Mouse (Mus musculus): ENCODE data around the gene Faf2. TPM values are rescaled to one million over a fixed set of nuclear protein-coding genes. Genes with fewer than 3 reads are reported as not detected.

Gene Faf2
- total and polyA plus RNA-seq, 2 experiments from 2014 or later: 27.2 to 32.1 TPM

- no peaks in the 10 kb centered on the region for H3K36me3 ChIP-seq (replicated peaks; ENCODE audit: control insufficient read depth, insufficient read depth, low read length)
- DNase-seq (ENCODE audit: low spot score) (peak; percentile 99), ATAC-seq (ENCODE audit: insufficient read depth, low read depth) (peak; percentile 98)
- TF ChIP-seq CTCF (IDR thresholded peaks at IDR 0.05; ENCODE audit: low read depth) (no peak), EP300 (IDR thresholded peaks at IDR 0.05; ENCODE audit: low read depth) (peak; percentile 97)
- peak within 1 kb of the TSS; percentile 82 for H3K4me2 ChIP-seq (ENCODE audit: low read depth, low read length)
- under 1% methylated on average over 76 of the region's 92 CpGs for WGBS
- no peaks in the 10 kb centered on the region for H3K9me3 ChIP-seq (replicated peaks; ENCODE audit: control insufficient read depth, low read length)
- H3K4me1 ChIP-seq (ENCODE audit: control insufficient read depth, insufficient read depth): peaks cover 21% of the 10 kb centered on the region
- peak within 1 kb of the TSS; percentile 95 for H3K27ac ChIP-seq (ENCODE audit: low read depth)
- no peaks in the 10 kb centered on the region for H3K27me3 ChIP-seq (ENCODE audit: control insufficient read depth, insufficient read depth, low read length)
- peak within 1 kb of the TSS; percentile 85 for H3K9ac ChIP-seq (replicated peaks; ENCODE audit: low read depth, low read length)
- H3K4me3 ChIP-seq (ENCODE audit: low read depth, low read length): peak within 1 kb of the TSS; percentile 74
These were observed 72.2 kb downstream of the Faf2 start, which contains the start of gene Rnf44 for GRCm38 (mm10) chr13:54693558-54694347. Rnf44 (minus strand) TSS chr13:54693907.

- Histone ChIP-seq H3K27ac (ENCODE audit: low read depth) (peak overlapping the region; percentile 95), H3K4me2 (ENCODE audit: low read depth, low read length) (peak overlapping the region; percentile 56), H3K9ac (replicated peaks; ENCODE audit: low read depth, low read length) (peak overlapping the region; percentile 52), H3K4me3 (ENCODE audit: low read depth, low read length) (peak overlapping the region; percentile 74), H3K4me1 (ENCODE audit: control insufficient read depth, insufficient read depth) (peaks cover 21% of the 10 kb centered on the region), H3K36me3 (replicated peaks; ENCODE audit: control insufficient read depth, insufficient read depth, low read length) (no peaks in the 10 kb centered on the region), H3K9me3 (replicated peaks; ENCODE audit: control insufficient read depth, low read length) (no peaks in the 10 kb centered on the region), H3K27me3 (ENCODE audit: control insufficient read depth, insufficient read depth, low read length) (no peaks in the 10 kb centered on the region)
- no peak for TF ChIP-seq CTCF (IDR thresholded peaks at IDR 0.05; ENCODE audit: low read depth)
- TF ChIP-seq EP300 (IDR thresholded peaks at IDR 0.05; ENCODE audit: low read depth): no peak
- no peak for DNase-seq (ENCODE audit: low spot score)
- ATAC-seq (ENCODE audit: insufficient read depth, low read depth): peak; percentile 53
- 14% methylated on average over 26 of the region's 26 CpGs for WGBS
These were observed 72.9 kb downstream of the Faf2 start for GRCm38 (mm10) chr13:54694348-54695060.

DNA sequence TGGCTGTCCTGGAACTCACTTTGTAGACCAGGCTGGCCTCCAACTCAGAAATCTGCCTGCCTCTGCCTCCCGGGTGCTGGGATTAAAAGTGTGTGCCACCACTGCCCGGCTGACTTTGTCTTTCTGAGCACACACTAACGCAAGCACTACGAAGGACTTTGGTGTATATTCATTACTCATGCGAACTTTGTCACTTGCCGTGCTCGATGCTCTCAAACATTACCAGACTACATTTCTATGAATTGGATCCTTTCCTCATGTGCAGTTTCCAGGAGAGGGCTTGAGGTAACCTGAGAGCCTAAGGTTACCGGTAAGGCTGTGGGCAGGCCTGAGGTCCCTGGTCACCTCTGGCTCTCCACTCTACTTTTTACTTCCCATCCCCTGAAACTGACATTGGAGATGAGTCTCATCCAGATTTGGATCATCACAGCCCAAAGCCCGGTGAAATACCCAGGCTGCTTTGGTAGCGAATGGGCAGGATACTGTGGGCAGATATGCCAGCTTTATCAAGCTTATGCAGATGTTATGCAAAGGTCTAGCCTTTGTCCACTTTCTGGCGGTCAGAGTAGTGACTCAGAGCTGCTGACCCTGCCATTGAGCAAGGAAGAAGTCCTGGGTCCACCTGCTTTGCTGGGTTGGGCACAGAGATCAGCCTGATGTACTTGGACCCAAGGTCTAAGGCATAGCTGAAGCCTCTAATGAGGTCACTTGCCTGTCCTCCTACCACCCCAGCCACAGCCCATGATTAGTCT is 74.1 kb downstream of the Faf2 start:
- Histone ChIP-seq H3K4me3 (ENCODE audit: low read depth, low read length) (no peak overlapping the region), H3K27ac (ENCODE audit: low read depth) (no peak overlapping the region), H3K27me3 (ENCODE audit: control insufficient read depth, insufficient read depth, low read length) (no peaks in the 10 kb centered on the region), H3K4me1 (ENCODE audit: control insufficient read depth, insufficient read depth) (peaks cover 21% of the 10 kb centered on the region), H3K9me3 (replicated peaks; ENCODE audit: control insufficient read depth, low read length) (no peaks in the 10 kb centered on the region), H3K4me2 (ENCODE audit: low read depth, low read length) (no peak overlapping the region), H3K9ac (replicated peaks; ENCODE audit: low read depth, low read length) (no peak overlapping the region), H3K36me3 (replicated peaks; ENCODE audit: control insufficient read depth, insufficient read depth, low read length) (no peaks in the 10 kb centered on the region)
- DNase-seq (ENCODE audit: low spot score) (no peak), ATAC-seq (ENCODE audit: insufficient read depth, low read depth) (no peak)
- 83% methylated on average over 11 of the region's 11 CpGs for WGBS
- TF ChIP-seq EP300 (IDR thresholded peaks at IDR 0.05; ENCODE audit: low read depth) (no peak), CTCF (IDR thresholded peaks at IDR 0.05; ENCODE audit: low read depth) (no peak)

DNA sequence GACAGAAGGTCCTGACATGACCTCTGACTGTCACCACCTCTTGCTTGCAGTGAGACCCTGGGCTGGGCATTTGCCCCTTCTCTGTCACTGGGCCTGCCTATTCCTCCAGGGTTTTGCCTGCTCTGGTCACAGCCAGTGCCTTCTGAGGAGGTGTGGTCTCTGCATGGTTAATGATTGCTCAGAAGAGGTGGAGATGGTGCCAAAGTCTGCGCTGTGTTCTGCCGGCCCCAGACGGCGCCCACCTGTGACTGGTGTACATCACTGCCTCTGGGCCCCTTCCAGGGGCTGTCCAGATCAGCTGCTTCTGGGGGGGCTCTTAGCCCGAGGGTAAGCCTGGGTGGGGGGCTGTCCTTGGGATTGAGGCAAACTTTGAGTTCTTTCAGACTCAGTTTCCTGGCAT is 79.7 kb downstream of the Faf2 start, which contains the start of gene Cdhr2:
TSS of gene Cdhr2 (plus strand) at position 219 of the 400 bp plus-strand sequence.
- Histone ChIP-seq H3K4me2 (ENCODE audit: low read depth, low read length) (no peak within 1 kb of the TSS), H3K27ac (ENCODE audit: low read depth) (no peak within 1 kb of the TSS), H3K4me3 (ENCODE audit: low read depth, low read length) (no peak within 1 kb of the TSS), H3K36me3 (replicated peaks; ENCODE audit: control insufficient read depth, insufficient read depth, low read length) (no peaks in the 10 kb centered on the region), H3K9ac (replicated peaks; ENCODE audit: low read depth, low read length) (no peak within 1 kb of the TSS), H3K4me1 (ENCODE audit: control insufficient read depth, insufficient read depth) (no peaks in the 10 kb centered on the region), H3K27me3 (ENCODE audit: control insufficient read depth, insufficient read depth, low read length) (0 out of 2 replicates have a peak, but pooled peaks cover 2% of the 10 kb centered on the region), H3K9me3 (replicated peaks; ENCODE audit: control insufficient read depth, low read length) (no peaks in the 10 kb centered on the region)
- DNase-seq (ENCODE audit: low spot score) (no peak), ATAC-seq (ENCODE audit: insufficient read depth, low read depth) (no peak)
- TF ChIP-seq CTCF (IDR thresholded peaks at IDR 0.05; ENCODE audit: low read depth): no peak
- TF ChIP-seq EP300 (IDR thresholded peaks at IDR 0.05; ENCODE audit: low read depth): no peak
- 61% methylated on average over 5 of the region's 5 CpGs for WGBS

DNA sequence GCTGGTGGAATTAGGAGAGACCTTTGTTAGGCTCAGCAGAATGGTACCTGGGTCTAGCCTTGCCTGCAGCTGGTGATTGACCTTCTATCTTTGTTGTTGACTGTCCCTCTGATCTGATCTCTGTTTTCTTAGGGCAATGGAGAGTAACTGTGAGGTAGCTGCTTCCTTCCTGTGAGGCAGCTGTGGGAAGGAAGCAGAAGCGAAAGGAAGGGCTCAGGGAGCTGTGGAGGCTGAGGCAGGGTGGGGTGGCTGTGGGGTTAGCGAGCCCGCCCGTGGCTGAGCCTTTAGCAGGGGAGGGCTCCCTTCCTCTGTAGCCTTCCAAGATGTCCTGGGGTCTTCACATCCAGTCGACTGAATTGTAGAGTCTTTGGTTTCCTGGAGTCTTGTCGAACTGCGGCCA is 80.9 kb downstream of the Faf2 start:
- H3K36me3 ChIP-seq (replicated peaks; ENCODE audit: control insufficient read depth, insufficient read depth, low read length): no peaks in the 10 kb centered on the region
- ATAC-seq (ENCODE audit: insufficient read depth, low read depth): no peak
- WGBS: 57% methylated on average over 7 of the region's 7 CpGs

More for the DNA sequence above, 80.9 kb downstream of the Faf2 start:
- Histone ChIP-seq H3K27ac (ENCODE audit: low read depth) (no peak overlapping the region), H3K4me2 (ENCODE audit: low read depth, low read length) (no peak overlapping the region), H3K4me3 (ENCODE audit: low read depth, low read length) (no peak overlapping the region), H3K4me1 (ENCODE audit: control insufficient read depth, insufficient read depth) (no peaks in the 10 kb centered on the region), H3K9me3 (replicated peaks; ENCODE audit: control insufficient read depth, low read length) (no peaks in the 10 kb centered on the region), H3K27me3 (ENCODE audit: control insufficient read depth, insufficient read depth, low read length) (0 out of 2 replicates have a peak, but pooled peaks cover 2% of the 10 kb centered on the region), H3K9ac (replicated peaks; ENCODE audit: low read depth, low read length) (no peak overlapping the region)
- no peak for DNase-seq (ENCODE audit: low spot score)
- TF ChIP-seq CTCF (IDR thresholded peaks at IDR 0.05; ENCODE audit: low read depth): no peak
- TF ChIP-seq EP300 (IDR thresholded peaks at IDR 0.05; ENCODE audit: low read depth): no peak
